Mouse (Mus musculus): ENCODE measurements around the gene Akap12. TPM values are rescaled to one million over a fixed set of nuclear protein-coding genes. Genes with fewer than 3 reads are reported as not detected.

Gene Akap12
- 67.9 and 79.2 TPM in 2 replicates for polyA plus RNA-seq (2016; fragmentation: Nextera tagmentation; extraction: Ambion mirVana)

DNA sequence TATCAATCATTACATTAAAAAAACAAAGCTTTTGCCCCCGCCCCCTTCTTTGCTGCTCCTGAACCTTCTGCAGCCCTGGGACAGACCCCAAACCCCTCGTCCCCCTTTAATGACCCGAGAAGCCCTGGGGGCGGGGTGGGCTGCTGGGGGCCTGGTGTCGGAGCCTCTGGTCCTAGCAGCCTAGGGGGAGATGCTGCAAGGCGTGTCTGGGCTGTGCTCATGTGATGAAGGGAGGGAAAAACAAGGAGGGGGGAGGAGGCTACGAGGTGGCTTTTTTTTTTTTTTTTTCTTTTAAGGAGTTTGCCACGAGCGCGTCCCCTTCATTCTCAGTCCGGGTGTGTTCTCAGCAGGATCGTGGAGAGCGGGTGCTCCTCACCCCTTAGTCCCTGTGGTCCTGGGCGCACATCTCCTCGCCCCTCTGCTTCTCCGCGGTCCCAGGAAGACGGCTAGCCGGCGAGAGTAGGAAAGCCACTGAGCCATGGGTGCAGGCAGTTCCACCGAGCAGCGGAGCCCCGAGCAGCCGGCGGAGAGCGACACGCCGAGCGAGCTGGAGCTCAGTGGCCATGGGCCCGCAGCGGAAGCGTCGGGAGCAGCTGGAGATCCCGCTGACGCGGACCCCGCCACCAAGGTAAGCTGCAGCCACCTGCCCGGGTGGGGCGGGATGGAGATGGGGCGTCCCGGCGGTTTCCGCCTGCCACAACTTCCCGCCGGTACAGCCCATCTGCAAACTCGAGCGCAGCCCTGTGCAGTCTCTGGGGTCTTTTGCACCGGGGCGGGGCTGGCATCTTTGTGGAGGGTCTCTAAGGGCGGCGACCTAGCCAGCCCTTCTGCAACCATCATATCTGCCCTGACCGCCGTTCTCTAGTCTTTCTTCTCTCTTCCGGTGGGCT, at the start of gene Akap12:
Akap12 (plus strand) TSS at position 340 of the 890 bp plus-strand sequence.
- Histone ChIP-seq H3K4me3 (peak within 1 kb of the TSS; percentile 64), H3K27ac (replicated peaks) (peak within 1 kb of the TSS; percentile 61), H3K4me2 (replicated peaks) (peak within 1 kb of the TSS; percentile 90), H3K4me1 (peaks cover 15% of the 10 kb centered on the region), H3K9me3 (no peaks in the 10 kb centered on the region), H3K27me3 (peaks cover 9% of the 10 kb centered on the region), H3K9ac (replicated peaks) (peak within 1 kb of the TSS; percentile 69), H3K36me3 (no peaks in the 10 kb centered on the region)
- peak; percentile 76 for ATAC-seq (ENCODE audit: low FRiP score, low read depth)
- WGBS = under 1% methylated on average over 41 of the region's 54 CpGs

GRCm38 (mm10) chr10:4230563-4231359, 35.4 kb upstream of the Akap12 start:
- H3K27ac ChIP-seq (replicated peaks) = no peak overlapping the region
- H3K4me3 ChIP-seq = no peak overlapping the region
- H3K4me2 ChIP-seq (replicated peaks) = no peak overlapping the region
- no peaks in the 10 kb centered on the region for H3K4me1 ChIP-seq
- 80% methylated on average over 17 of the region's 17 CpGs for WGBS
- ATAC-seq (ENCODE audit: low FRiP score, low read depth) = no peak
- no peaks in the 10 kb centered on the region for H3K9me3 ChIP-seq
- no peaks in the 10 kb centered on the region for H3K27me3 ChIP-seq
- no peaks in the 10 kb centered on the region for H3K36me3 ChIP-seq
- H3K9ac ChIP-seq (replicated peaks) = no peak overlapping the region

DNA sequence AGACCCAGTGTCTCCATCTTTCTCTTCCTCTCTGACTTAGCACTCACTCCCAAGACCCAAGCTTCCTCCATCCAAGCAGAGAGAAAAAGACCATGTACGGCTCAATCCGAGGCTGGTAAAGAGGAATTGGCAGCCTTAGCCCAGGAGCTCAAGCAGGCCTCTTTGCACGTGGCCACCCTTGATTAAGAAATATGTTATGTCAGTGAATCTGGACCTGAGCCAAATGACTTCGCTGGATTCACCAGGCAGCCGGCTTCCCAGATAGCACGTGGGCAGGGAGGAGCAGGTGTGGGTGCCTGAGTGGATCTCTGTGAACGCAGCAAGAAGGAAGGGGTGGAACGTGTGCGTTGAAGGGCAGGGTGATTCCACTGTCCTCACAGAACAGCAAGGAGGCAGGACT, 33.1 kb upstream of the Akap12 start:
- H3K9ac ChIP-seq (replicated peaks) = no peak overlapping the region
- no peak overlapping the region for H3K4me3 ChIP-seq
- no peaks in the 10 kb centered on the region for H3K27me3 ChIP-seq
- no peak overlapping the region for H3K27ac ChIP-seq (replicated peaks)
- no peaks in the 10 kb centered on the region for H3K9me3 ChIP-seq
- 0 out of 2 replicates have a peak, but pooled peaks have one; percentile 47 for ATAC-seq (ENCODE audit: low FRiP score, low read depth)
- H3K4me2 ChIP-seq (replicated peaks) = no peak overlapping the region
- no peaks in the 10 kb centered on the region for H3K4me1 ChIP-seq
- 55% methylated on average over 9 of the region's 9 CpGs for WGBS
- H3K36me3 ChIP-seq = no peaks in the 10 kb centered on the region

- no peak overlapping the region for H3K9ac ChIP-seq (replicated peaks)
- ATAC-seq (ENCODE audit: low FRiP score, low read depth) = no peak
- WGBS = 79% methylated on average over 5 of the region's 5 CpGs
- no peaks in the 10 kb centered on the region for H3K27me3 ChIP-seq
- no peaks in the 10 kb centered on the region for H3K36me3 ChIP-seq
- H3K9me3 ChIP-seq = no peaks in the 10 kb centered on the region
- no peak overlapping the region for H3K27ac ChIP-seq (replicated peaks)
- no peaks in the 10 kb centered on the region for H3K4me1 ChIP-seq
- H3K4me3 ChIP-seq = no peak overlapping the region
- H3K4me2 ChIP-seq (replicated peaks) = no peak overlapping the region
These were observed 26.2 kb upstream of the Akap12 start for GRCm38 (mm10) chr10:4239794-4240574.

DNA sequence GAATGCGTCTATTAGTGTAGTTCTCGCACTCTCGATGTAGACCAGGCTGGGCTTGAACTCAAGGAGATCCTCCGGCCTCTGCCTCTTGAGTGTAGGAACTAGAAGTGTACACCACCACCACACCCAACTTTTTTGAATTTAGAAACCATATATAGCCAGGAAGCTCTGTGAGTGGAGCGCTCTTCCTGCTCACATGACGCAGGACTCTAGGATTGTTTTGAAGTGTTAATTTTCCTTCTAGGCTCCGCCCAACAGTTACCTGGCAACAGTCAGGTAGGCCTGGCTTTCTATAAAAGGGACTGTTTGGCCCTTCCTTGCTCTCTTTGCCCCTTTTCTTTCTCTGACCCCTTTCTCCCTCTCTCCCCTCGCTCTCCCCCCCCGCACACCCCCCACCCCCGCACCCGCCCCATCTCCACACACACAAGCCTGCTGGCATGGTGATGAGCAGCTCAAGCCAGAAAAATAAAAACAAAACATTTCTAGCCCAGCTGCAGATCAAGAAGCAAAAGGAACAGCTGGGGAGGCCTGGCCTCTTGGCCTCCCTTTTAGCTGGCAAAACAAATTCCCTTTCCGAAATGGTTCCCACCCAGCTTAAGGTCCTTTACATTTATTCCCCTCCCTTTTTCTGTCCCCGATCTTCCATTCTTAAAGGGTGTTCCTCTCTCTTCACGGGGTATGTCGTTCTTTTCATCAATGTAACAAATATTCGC, 22.4 kb upstream of the Akap12 start:
- Histone ChIP-seq H3K27me3 (no peaks in the 10 kb centered on the region), H3K27ac (replicated peaks) (no peak overlapping the region), H3K9ac (replicated peaks) (no peak overlapping the region), H3K4me2 (replicated peaks) (no peak overlapping the region), H3K4me1 (no peaks in the 10 kb centered on the region), H3K9me3 (no peaks in the 10 kb centered on the region), H3K36me3 (no peaks in the 10 kb centered on the region), H3K4me3 (no peak overlapping the region)
- 83% methylated on average over 16 of the region's 16 CpGs for WGBS
- no peak for ATAC-seq (ENCODE audit: low FRiP score, low read depth)

- Histone ChIP-seq H3K4me2 (replicated peaks) (no peak overlapping the region), H3K36me3 (no peaks in the 10 kb centered on the region), H3K4me3 (no peak overlapping the region), H3K9me3 (no peaks in the 10 kb centered on the region), H3K27me3 (no peaks in the 10 kb centered on the region), H3K27ac (replicated peaks) (no peak overlapping the region), H3K4me1 (no peaks in the 10 kb centered on the region), H3K9ac (replicated peaks) (no peak overlapping the region)
- whole genome bisulfite sequencing = 94% methylated on average over 2 of the region's 2 CpGs
- ATAC-seq (ENCODE audit: low FRiP score, low read depth) = no peak
These were observed 20.4 kb upstream of the Akap12 start for GRCm38 (mm10) chr10:4245812-4246211.

- no peaks in the 10 kb centered on the region for H3K4me1 ChIP-seq
- no peak overlapping the region for H3K4me2 ChIP-seq (replicated peaks)
- H3K27ac ChIP-seq (replicated peaks) = no peak overlapping the region
- WGBS = 96% methylated on average over 7 of the region's 7 CpGs
- no peak for ATAC-seq (ENCODE audit: low FRiP score, low read depth)
- H3K27me3 ChIP-seq = no peaks in the 10 kb centered on the region
- no peak overlapping the region for H3K4me3 ChIP-seq
- no peaks in the 10 kb centered on the region for H3K36me3 ChIP-seq
- H3K9ac ChIP-seq (replicated peaks) = no peak overlapping the region
- H3K9me3 ChIP-seq = no peaks in the 10 kb centered on the region
These were observed 19.8 kb upstream of the Akap12 start for GRCm38 (mm10) chr10:4246407-4246806.

DNA sequence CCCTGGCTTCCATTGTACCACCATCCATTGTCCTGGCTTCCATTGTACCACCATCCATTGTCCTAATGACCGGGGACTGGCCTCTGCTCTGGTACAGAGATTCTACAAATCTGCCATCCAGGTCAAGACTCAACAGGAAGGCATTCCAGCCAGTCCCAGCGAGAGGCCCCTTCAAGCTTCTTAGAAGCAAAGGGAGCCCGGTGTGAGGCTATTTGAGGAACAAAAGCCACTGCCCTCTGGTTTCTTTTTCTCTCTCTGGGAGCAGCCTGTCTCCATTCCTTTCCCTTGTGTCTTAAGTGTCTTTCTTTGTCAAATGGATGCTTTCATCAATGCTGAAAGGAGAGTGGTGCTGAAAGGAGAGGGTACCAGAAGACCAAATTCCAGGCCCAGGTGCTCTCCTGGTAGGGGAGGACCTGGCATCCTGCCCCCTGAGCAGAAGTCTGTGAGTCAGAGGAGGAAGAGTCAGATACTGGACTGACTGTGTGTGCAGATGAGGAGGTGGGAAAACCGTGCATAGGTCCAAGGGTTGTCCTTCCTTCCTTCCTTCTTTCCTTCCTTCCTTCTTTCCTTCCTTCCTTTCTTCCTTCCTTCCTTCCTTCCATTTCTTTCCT, 16.8 kb upstream of the Akap12 start:
- H3K9ac ChIP-seq (replicated peaks) = no peak overlapping the region
- no peaks in the 10 kb centered on the region for H3K36me3 ChIP-seq
- H3K27me3 ChIP-seq = 0 out of 2 replicates have a peak, but pooled peaks cover 2% of the 10 kb centered on the region
- WGBS = 1% methylated on average over 4 of the region's 4 CpGs
- H3K27ac ChIP-seq (replicated peaks) = no peak overlapping the region
- H3K9me3 ChIP-seq = no peaks in the 10 kb centered on the region
- no peaks in the 10 kb centered on the region for H3K4me1 ChIP-seq
- ATAC-seq (ENCODE audit: low FRiP score, low read depth) = no peak
- H3K4me3 ChIP-seq = no peak overlapping the region
- H3K4me2 ChIP-seq (replicated peaks) = no peak overlapping the region

- H3K36me3 ChIP-seq = no peaks in the 10 kb centered on the region
- H3K27me3 ChIP-seq = 0 out of 2 replicates have a peak, but pooled peaks cover 2% of the 10 kb centered on the region
- no peak overlapping the region for H3K9ac ChIP-seq (replicated peaks)
- 88% methylated on average over 3 of the region's 3 CpGs for WGBS
- H3K9me3 ChIP-seq = no peaks in the 10 kb centered on the region
- no peak for ATAC-seq (ENCODE audit: low FRiP score, low read depth)
- H3K4me1 ChIP-seq = no peaks in the 10 kb centered on the region
- no peak overlapping the region for H3K4me2 ChIP-seq (replicated peaks)
- no peak overlapping the region for H3K4me3 ChIP-seq
- H3K27ac ChIP-seq (replicated peaks) = no peak overlapping the region
These were observed 15.5 kb upstream of the Akap12 start for GRCm38 (mm10) chr10:4250681-4251080.

GRCm38 (mm10) chr10:4253613-4254012, 12.6 kb upstream of the Akap12 start:
- H3K27me3 ChIP-seq = 0 out of 2 replicates have a peak, but pooled peaks cover 2% of the 10 kb centered on the region
- H3K9me3 ChIP-seq = no peaks in the 10 kb centered on the region
- H3K36me3 ChIP-seq = no peaks in the 10 kb centered on the region
- H3K4me3 ChIP-seq = no peak overlapping the region
- no peak for ATAC-seq (ENCODE audit: low FRiP score, low read depth)
- WGBS = 74% methylated on average over 4 of the region's 4 CpGs
- no peak overlapping the region for H3K9ac ChIP-seq (replicated peaks)
- H3K4me1 ChIP-seq = no peaks in the 10 kb centered on the region
- H3K27ac ChIP-seq (replicated peaks) = no peak overlapping the region
- no peak overlapping the region for H3K4me2 ChIP-seq (replicated peaks)

- Histone ChIP-seq H3K4me3 (no peak overlapping the region), H3K36me3 (no peaks in the 10 kb centered on the region), H3K9ac (replicated peaks) (no peak overlapping the region), H3K4me2 (replicated peaks) (no peak overlapping the region), H3K27ac (replicated peaks) (no peak overlapping the region), H3K4me1 (no peaks in the 10 kb centered on the region), H3K9me3 (no peaks in the 10 kb centered on the region), H3K27me3 (0 out of 2 replicates have a peak, but pooled peaks cover 2% of the 10 kb centered on the region)
- WGBS = 58% methylated on average over 5 of the region's 5 CpGs
- ATAC-seq (ENCODE audit: low FRiP score, low read depth) = no peak
These were observed 11.7 kb upstream of the Akap12 start for GRCm38 (mm10) chr10:4254459-4254858.

All from midbrain, embryonic 12.5 days (tissue).